Mouse (Mus musculus) T-cell, adult 2 months (primary cell): ENCODE measurements around the gene Frem1.

Source experiments
- DNase-seq: peaks from one replicate; pipeline ENCODE4 v3.0.0; 2022; ENCODE audit warnings: low spot score

The Frem1 gene

DNA sequence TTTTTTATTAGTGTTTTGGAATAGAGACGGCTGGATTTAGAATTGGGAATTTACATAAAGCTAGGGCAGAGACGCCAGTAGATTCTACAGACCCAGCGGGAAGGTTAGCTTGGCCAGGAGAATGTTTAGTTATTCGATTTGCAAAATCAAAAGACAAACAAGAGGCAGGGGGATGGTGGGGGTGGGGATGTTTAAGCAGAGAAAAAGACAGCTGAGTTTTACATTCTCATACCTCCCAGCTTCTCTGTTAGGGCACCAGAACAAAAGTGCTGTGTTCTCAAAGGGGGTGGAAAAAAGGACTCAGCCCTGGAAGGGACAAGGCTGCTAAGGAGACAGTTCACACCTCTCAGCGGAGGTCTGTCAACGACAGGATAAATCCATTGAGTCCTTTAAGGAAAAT, 180.0 kb downstream of the Frem1 start:
- DNase-seq: no peak

DNA sequence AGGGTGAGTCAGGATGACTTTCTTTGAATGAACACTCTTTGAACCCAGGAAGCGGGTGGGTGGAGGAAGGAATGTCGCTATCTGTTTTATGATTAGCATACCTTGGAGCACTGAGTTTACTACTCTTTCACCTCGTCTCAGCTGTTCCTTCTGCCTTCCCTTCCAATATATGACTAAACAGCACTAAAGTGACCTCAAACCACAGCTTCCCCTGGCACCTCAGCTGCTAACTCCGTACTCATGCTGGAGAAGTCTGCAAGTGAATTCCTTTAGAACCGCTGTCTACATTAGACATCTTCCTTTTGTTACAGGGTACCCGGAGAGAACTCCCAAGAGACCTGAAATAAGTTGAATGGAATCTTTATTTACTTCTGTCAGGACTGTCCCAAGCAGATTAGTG, 181.2 kb downstream of the Frem1 start:
- no peak for DNase-seq

DNA sequence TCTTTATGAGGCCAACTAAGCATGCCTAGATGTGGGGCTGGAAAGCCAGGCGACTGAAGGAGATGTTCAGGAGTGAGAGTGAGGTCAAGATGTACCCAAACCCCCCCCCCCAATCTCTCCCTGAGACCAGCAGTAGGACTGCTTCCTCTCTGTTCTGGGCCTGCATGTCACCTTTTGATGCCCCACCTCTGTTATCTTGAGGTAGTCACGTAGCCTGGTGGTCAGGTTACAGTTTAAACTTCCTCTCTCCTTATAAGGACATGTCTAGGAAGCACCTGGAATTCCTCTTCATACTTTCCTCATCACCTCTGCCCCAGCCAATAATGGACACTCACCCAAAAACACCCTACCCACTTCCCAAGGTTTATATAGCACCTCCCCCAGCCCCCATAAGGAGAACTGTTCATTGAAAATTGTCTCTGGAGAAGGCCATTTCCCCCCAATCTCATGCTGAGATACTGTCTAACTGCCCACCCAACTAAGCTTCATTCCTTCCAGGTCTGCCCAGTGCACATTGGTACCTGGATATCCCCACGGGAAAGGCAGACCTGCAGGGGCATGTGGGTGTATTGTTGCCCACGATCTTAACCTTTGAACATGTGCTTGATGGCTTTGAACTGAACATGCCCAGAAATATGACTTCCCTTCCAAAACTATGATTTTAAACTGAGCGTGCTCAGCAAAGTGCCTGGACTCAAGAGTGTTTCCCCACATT, 184.3 kb downstream of the Frem1 start:
- DNase-seq: no peak

DNA sequence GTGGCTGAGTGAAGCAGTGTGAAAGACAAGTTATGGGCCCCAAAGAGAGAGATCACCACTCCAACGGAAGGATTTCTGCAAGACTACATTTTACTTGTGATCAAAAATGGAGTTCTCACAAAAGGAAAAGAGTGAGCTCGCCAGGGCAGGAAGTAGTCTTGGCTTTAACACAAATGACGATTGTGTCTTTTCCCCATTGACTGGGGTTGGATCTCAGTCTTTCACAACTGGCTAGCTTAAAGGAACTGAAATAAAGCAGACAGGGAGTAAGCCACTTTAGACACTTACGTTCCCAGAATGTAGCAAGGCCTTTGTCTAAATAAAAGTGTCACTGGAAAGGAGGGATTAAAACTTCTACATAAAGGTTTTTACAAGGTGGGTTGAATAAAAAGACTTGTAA, 185.0 kb downstream of the Frem1 start:
- no peak for DNase-seq

DNA sequence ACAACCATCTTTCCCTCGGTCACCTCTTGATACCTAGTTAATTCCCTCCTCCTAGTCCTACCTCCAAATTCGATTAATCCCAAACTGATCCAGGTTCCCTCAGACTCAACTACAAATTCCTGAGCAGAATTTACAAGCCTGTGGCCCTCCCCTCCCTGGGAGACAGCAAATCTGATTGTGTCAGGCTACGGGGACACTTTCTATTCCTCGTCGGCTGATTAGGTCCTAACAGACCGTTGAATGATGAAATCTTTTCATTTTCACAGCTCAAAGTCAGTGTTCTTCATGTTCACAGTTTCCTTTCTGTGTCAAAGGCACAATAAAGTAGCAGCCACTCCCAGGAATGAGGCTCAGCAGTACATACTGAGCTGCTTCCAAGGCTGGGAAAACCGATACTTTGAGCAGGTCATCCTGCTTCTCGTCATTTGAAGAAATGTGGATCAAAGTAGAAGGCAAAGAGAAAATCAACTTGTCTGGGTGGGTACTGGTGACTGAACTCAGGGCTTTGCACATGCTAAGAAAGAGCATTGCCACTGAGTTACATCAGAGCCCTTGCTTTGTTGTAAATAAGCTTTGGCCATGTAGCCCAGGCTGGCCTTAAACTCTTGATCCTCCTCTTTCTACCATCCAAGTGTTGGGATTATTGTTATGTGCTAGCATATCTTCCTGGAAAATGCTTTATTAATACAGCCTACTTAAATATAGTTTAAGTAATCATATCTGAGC, 187.0 kb downstream of the Frem1 start:
- no peak for DNase-seq

DNA sequence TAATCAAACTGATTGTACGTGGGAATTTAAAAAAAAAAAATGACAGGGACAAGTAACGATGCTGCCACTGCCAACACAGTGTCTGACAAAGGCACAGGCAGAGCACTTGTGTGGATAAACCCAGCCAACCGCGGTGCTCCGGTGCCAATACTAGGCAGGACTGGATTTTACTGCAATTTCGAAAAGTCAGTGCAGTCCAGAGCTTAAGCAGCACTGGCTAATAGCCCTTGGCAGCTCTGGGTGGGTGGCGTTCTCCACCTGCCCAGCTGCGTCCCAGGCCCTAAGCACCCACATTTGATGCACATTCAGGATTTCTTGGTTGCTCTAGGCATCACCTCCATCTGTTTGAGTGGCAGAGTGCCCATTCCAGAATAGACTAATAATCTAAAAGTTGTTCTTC, 188.8 kb downstream of the Frem1 start:
- DNase-seq: no peak

DNA sequence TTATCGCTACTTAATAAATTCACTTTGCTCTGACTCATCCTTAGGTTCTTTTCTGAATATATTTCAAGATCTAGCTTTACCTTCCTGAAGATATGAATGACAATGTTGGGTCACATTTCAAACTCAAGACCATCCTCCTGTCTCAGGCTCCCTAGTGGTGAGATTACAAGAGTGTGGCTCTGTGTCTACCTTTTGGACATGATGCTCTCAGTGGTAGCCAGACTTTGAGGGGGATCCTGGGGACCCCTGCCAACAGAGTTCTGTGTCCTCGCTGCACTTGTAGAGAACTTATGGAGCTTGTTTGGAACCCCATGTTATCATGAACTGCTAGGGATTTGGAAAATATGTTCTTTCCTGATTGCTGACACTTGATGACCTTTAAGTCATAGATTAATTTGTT, 190.7 kb downstream of the Frem1 start:
- no peak for DNase-seq

DNA sequence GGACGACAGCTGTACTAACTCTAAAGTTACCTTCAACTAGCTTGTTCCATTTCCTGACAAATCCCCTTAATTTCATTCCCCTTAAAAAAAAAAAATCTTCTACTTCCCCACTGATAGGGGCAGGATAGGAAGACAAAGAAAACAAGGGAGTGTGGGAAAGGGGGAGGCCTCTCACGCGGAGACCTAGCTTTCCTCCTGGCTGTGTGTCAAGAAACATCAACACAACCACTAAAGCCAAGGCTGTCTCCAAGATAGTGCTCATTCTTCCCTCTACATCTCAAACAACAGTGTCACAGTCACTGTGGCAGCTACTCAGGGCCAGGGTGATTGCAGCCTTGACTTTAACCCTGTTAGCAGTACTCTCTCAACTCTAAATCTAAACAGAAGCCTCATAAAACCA, 191.6 kb downstream of the Frem1 start:
- DNase-seq: no peak

DNA sequence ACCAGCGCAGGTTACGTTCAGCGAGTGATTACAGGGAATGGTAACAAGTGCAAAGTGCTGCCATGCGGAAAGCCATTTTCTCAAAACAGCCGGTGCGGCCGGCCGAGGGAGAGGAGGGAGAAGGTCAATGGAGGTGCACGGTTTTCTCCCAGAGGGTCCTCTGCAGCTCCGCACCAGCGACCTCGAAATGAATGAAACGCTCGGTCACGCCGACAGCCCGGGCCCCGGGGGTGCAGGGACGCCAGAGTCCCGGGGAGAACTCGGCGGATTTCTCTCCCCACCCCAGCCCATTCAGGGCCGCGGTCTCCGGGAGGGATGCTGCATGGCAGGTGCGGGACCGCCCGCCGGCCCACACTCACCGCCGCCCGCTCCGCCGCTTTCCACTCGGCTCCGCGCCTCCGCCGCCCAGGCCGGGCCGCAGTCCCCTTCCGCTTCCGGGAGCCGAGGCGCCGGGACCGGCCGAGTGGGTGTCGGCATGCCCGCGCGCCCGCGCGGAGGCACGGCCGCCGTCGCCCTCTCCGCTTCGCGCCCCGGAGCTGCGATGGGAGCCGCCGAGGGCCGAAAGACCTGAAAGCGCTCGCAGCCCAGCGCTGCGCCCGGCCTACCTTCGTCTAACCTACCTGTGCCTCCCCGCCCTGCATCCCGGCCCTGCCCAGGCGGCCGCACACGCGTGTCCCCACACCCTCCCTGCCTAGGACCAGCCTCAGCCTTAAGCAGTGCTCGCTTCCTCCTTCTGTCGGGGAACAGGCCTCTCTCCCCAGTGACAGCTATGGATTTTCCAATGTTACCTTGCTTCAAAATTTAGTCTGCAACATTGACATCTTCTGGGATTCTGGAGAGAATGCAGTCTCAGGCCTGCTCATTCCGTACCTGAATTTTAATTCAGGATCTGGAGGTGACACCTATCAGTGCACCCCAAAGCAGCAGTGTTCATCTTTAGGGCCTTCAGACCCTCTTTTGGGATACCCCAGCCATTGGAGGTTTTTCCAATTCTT, 192.7 kb downstream of the Frem1 start, which contains the start of gene Zdhhc21:
Gene Zdhhc21, minus strand, starts transcription at position 828 of the 995 bp plus-strand sequence.
- DNase-seq: peak; percentile 72

DNA sequence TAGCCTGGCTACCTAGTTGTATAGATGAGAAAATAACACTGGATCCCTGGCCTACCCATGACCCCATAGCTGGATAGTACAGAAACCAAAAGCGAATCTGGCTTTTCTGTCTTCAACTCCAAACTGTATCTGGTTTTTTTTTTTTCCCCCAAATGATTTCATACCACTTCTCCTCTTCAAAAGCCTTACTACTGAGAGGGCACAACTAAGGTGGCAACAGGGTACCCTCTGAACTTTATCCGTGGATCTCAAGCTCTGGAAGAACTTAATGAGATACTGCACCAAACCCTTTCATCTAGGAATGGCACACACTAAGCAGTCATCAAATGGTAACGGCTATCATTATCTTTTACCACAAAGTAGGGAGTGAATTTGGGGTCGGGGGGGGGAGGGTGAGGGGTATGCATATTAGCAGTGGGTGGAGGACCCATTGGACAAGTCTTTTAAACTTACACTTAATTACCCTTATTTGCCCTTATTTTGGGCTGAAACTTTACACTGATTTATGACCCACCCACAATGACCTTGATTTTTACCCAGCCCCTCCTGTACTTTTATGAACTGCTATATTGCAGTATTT, 193.6 kb downstream of the Frem1 start:
- DNase-seq: no peak

DNA sequence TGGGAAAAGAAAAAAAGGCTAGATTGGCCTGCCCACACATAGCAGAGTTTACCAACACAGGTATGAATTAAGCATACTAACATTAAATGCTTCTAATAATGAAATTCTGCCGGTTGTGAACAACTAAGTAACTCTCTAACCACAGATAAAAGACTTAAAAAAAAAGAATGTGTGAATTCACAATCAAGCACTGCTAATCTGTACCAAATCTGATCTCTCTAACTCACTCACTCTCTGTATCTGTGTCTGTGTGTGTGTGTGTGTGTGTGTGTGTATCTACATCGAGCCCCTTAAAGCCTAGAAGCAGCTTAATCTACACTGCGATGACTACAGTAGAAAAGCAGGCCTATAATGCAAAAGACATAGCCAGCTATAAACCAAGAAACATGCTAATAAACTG, 195.2 kb downstream of the Frem1 start:
- DNase-seq: no peak

DNA sequence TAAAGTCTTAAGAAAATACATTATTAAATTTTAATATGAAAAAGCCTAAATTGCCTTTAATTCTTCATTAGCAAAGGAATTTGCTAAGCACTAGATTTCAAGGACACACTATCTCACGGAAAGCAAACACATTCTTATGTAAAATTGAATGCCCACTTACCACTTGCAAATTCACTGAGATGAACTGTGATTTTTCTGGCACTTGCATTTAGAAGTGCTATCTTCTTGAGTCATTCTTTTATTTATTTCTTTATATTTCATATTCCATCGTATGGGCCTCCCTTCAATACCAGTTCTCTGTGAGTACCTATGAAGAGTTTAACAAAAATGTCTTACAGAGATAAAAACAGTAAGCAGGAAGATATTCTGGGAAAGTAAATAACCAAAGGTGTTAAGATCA, 198.3 kb downstream of the Frem1 start:
- DNase-seq: no peak

DNA sequence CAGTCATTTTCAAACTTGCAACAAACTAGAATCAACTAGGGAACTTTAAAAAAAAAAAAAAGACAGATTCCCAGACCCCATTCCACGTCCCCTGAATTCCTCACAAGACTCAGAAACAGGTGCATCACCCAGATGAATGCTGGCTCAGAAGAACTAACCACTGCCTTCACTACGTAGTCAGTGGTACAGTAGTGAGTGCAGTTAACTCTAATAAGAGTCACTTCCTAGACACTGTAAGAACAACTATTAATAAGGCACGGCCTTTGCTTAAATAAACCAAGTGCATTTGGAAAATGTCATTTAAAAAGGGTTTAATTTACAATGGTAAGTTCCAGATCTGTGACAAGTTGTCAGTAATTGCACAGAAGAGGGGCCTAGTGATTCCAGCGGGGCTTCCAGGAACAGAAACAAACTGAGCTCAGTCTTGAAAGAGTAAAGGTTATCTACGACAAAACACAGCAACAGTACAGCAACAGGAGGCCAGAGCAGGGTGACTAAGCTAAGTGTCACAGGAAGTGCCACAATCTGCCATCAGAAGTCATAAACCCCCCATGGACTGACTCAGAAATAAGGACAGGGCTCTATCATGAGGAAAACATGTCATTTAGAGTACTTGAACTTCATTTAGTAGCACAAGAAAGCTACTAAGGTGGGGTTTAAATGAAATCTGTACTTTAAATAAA, 203.4 kb downstream of the Frem1 start:
- no peak for DNase-seq
